Mouse (Mus musculus) forebrain, embryonic 16.5 days (tissue): ENCODE measurements around the gene Pdgfb. TPM values are rescaled to one million over a fixed set of nuclear protein-coding genes. Genes with fewer than 3 reads are reported as not detected.
A peak's percentile ranks its signal among the peaks of the same experiment; 100 is the strongest.

ENCODE experiments used
- ATAC-seq: fragments of 200-750 bp; cut with Nextera tagmentation; 2 replicates; pipeline ENCODE4 v1.8.0; 2017; ENCODE audit warnings: mild to moderate bottlenecking, moderate library complexity
- H3K27ac ChIP-seq: fragments of 300-500 bp; sonication (generic); 2 replicates; pipeline ENCODE4 v1.5.1; 2014; ENCODE audit warnings: low read length, control low read depth
- H3K27me3 ChIP-seq: fragments of 300-500 bp; sonication (generic); replicated peaks from 2 replicates; pipeline ENCODE4 v1.6.1; 2014; ENCODE audit warnings: low read length; ENCODE audit not compliant: control insufficient read depth, insufficient read depth
- H3K36me3 ChIP-seq: fragments of 300-500 bp; sonication (generic); 2 replicates; pipeline ENCODE4 v1.6.1; 2014; ENCODE audit not compliant: control insufficient read depth, insufficient read depth
- H3K4me1 ChIP-seq: fragments of 300-500 bp; sonication (generic); replicated peaks from 2 replicates; pipeline ENCODE4 v1.6.1; 2014; ENCODE audit warnings: low read length; ENCODE audit not compliant: control insufficient read depth, insufficient read depth
- H3K4me2 ChIP-seq: fragments of 300-500 bp; sonication (generic); 2 replicates; pipeline ENCODE4 v1.6.1; 2014; ENCODE audit warnings: mild to moderate bottlenecking, low read length, control low read depth
- H3K4me3 ChIP-seq: fragments of 300-500 bp; sonication (generic); replicated peaks from 2 replicates; pipeline ENCODE4 v1.5.1; 2014; ENCODE audit warnings: mild to moderate bottlenecking, low read length, control low read depth
- H3K9ac ChIP-seq: fragments of 300-500 bp; sonication (generic); replicated peaks from 2 replicates; pipeline ENCODE4 v1.6.1; 2014; ENCODE audit warnings: low read depth, low read length, control low read depth
- H3K9me3 ChIP-seq: fragments of 300-500 bp; sonication (generic); 2 replicates; pipeline ENCODE4 v1.6.1; 2016; ENCODE audit warnings: low read length; ENCODE audit not compliant: control insufficient read depth
- whole genome bisulfite sequencing: fragments of 180-500 bp; shearing (Covaris S2); extraction: QIAGEN DNeasy Blood & Tissue Kit; methylation state at CpG from one replicate; pipeline ENCODE4 v1.1.7; 2014; 5-methylcytosine and 5-hydroxymethylcytosine counted together
- microRNA-seq: library from miRNA; unstranded; fragments of <30 nt; microRNA quantifications from one replicate; pipeline ENCODE4, GENCODE M21; 2017
- polyA plus RNA-seq: library from polyadenylated mRNA; unstranded; fragments of >200 nt; fragmentation: Nextera tagmentation; extraction: Ambion mirVana; gene quantifications from 2 replicates; pipeline ENCODE4 v1.2.1, GENCODE M21; 2015

Gene Pdgfb
- polyA plus RNA-seq, 1 experiment from 2014 or later, result 3.6 TPM

- peak; percentile 75 for ATAC-seq
- Histone ChIP-seq H3K4me1 (peaks cover 15% of the 10 kb centered on the region), H3K27me3 (no peaks in the 10 kb centered on the region), H3K9ac (no peak overlapping the region), H3K27ac (no peak overlapping the region), H3K36me3 (no peaks in the 10 kb centered on the region), H3K4me3 (no peak overlapping the region), H3K4me2 (no peak overlapping the region), H3K9me3 (no peaks in the 10 kb centered on the region)
- 7% methylated on average over 4 of the region's 4 CpGs for WGBS
Measured at GRCm38 (mm10) chr15:79946022-79946421, 68.8 kb downstream of the Pdgfb start.

Small RNA genes within 50 kb of the gene (microRNA-seq; reads per million reads assigned to microRNA genes)
- gene Mir7213, result not detected

Other genes with a start within 250 kb of the Pdgfb start
- 87.9 and 89.5 TPM in 2 replicates for gene Dnal4, start 237.1 kb downstream of the Pdgfb start, polyA plus RNA-seq
- gene Nptxr, start 210.2 kb downstream of the Pdgfb start, polyA plus RNA-seq, result 19.2 and 24.7 TPM in 2 replicates
- 1.4 TPM in 1 of 2 replicates, not detected in the other for gene Npcd, start 180.7 kb downstream of the Pdgfb start, polyA plus RNA-seq
- 49.3 and 53.2 TPM in 2 replicates for gene Cbx6, start 180.3 kb downstream of the Pdgfb start, polyA plus RNA-seq
- gene Apobec3, start 123.3 kb downstream of the Pdgfb start, polyA plus RNA-seq, result 6.7 and 8.5 TPM in 2 replicates
- gene Cbx7, start 43.9 kb downstream of the Pdgfb start, polyA plus RNA-seq, result 3.0 and 4.0 TPM in 2 replicates
- 49.5 and 58.4 TPM in 2 replicates for gene Syngr1, start 76.4 kb upstream of the Pdgfb start, polyA plus RNA-seq
- 605 and 629 TPM in 2 replicates for gene Rpl3, start 76.9 kb upstream of the Pdgfb start, polyA plus RNA-seq
- gene Tab1, start 118.2 kb upstream of the Pdgfb start, polyA plus RNA-seq, result 40.7 and 43.8 TPM in 2 replicates
- 10.8 and 11.0 TPM in 2 replicates for gene Mgat3, start 158.7 kb upstream of the Pdgfb start, polyA plus RNA-seq
- gene Mief1, start 219.0 kb upstream of the Pdgfb start, polyA plus RNA-seq, result 42.7 and 42.9 TPM in 2 replicates
- gene AC140267.1, start 220.9 kb upstream of the Pdgfb start, polyA plus RNA-seq, result 4.1 TPM in 1 of 2 replicates, not detected in the other
- 122 and 139 TPM in 2 replicates for gene Atf4, start 240.2 kb upstream of the Pdgfb start, polyA plus RNA-seq
- 60.6 and 65.5 TPM in 2 replicates for gene Rps19bp1, start 249.3 kb upstream of the Pdgfb start, polyA plus RNA-seq